13 mouse cellular contexts compared by ENCODE assay signal in the genomic region with DNA sequence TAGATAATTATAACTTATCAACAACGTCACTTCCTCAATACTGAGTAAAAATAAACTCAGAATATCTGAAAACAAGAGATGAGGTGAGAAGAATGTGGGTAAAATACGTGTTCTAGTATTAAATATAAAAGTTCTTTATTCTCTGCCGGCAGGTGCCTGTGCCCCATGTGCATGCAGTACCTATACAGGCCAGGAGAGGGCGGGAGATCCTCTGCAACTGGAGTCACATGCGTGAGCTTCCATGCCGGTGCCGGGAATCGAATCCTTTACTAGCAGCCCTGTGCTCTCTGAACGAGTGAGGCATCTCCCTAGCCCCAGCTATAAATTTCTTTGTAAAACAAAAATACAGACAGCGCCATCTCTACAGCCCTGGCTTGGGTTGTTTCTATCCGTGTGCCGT. TPM values are rescaled to one million over a fixed set of nuclear protein-coding genes. Genes with fewer than 3 reads are reported as not detected.
DNase-seq lines count a peak whose midpoint lies in the region; ATAC-seq and TF ChIP-seq lines count a peak whose summit lies in the region.
"Had no signal": no experiment of that assay in that cellular context is flagged by ENCODE, and none has a peak within 500 bp of the region (broad histone marks: within the 10 kb centered on the region; RNA-seq: fewer than 3 reads in every experiment).

No protein-coding gene starts in this region.

- no peak overlapping the region for H3K9ac ChIP-seq in kidney, postnatal 0 days (ENCODE audit: low read depth, low read length)
- no peak overlapping the region for H3K9ac ChIP-seq in kidney, embryonic 15.5 days
- peak overlapping the region; percentile 82 for H3K9ac ChIP-seq in ES-E14 (ENCODE audit: insufficient read depth, low read depth, low read length, poor library complexity, severe bottlenecking)
- no peak overlapping the region for H3K9ac ChIP-seq in neural tube, embryonic 15.5 days (replicated peaks)
- H3K9ac ChIP-seq: embryonic facial prominence, embryonic 15.5 days; limb, embryonic 12.5 days; stomach, embryonic 15.5 days had no signal

- H3K36me3 ChIP-seq in kidney, postnatal 0 days (ENCODE audit: insufficient read depth, low read length), result no peaks in the 10 kb centered on the region
- H3K36me3 ChIP-seq in kidney, embryonic 15.5 days, result no peaks in the 10 kb centered on the region
- no peaks in the 10 kb centered on the region for H3K36me3 ChIP-seq in ES-E14 (ENCODE audit: control insufficient read depth, insufficient read depth, low read length, poor library complexity, severe bottlenecking)
- H3K36me3 ChIP-seq in neural tube, embryonic 15.5 days, result no peaks in the 10 kb centered on the region
- H3K36me3 ChIP-seq: embryonic facial prominence, embryonic 15.5 days; limb, embryonic 12.5 days; stomach, embryonic 15.5 days had no signal

- no peak for ATAC-seq in CD4-positive, CD25-positive, alpha-beta regulatory T cell, adult 4 months
- ATAC-seq in kidney, postnatal 0 days (replicated peaks; ENCODE audit: low FRiP score, low read depth), result no peak
- no peak for ATAC-seq in kidney, embryonic 15.5 days (replicated peaks; ENCODE audit: low FRiP score)
- no peak for ATAC-seq in activated CD4-positive, CD25-positive, alpha-beta regulatory T cell, adult 4 months
- no peak for ATAC-seq in neural tube, embryonic 15.5 days (ENCODE audit: low FRiP score)

- no peak overlapping the region for H3K27ac ChIP-seq in kidney, postnatal 0 days
- no peak overlapping the region for H3K27ac ChIP-seq in kidney, embryonic 15.5 days
- H3K27ac ChIP-seq in ES-E14 (ENCODE audit: insufficient read depth, low read depth, low read length, poor library complexity, severe bottlenecking), result peak overlapping the region; percentile 93
- no peak overlapping the region for H3K27ac ChIP-seq in neural tube, embryonic 15.5 days (replicated peaks)
- H3K27ac ChIP-seq: embryonic facial prominence, embryonic 15.5 days; limb, embryonic 12.5 days; stomach, embryonic 15.5 days had no signal

- no peak overlapping the region for H3K4me2 ChIP-seq in kidney, postnatal 0 days (ENCODE audit: low read length)
- H3K4me2 ChIP-seq in kidney, embryonic 15.5 days, result no peak overlapping the region
- no peak overlapping the region for H3K4me2 ChIP-seq in neural tube, embryonic 15.5 days
- H3K4me2 ChIP-seq: embryonic facial prominence, embryonic 15.5 days; limb, embryonic 12.5 days; stomach, embryonic 15.5 days had no signal

- peak; percentile 27 for DNase-seq in CD4-positive, CD25-positive, alpha-beta regulatory T cell, adult 2 months (ENCODE audit: low read depth, low spot score)
- DNase-seq in kidney, postnatal 0 days (ENCODE audit: low spot score), result no peak
- peak; percentile 86 for DNase-seq in ES-E14 (ENCODE audit: low read depth, low spot score)
- peak; percentile 27 for DNase-seq in lung, postnatal 10 days
- DNase-seq: adrenal gland, postnatal 25 days had no signal

- TF ChIP-seq CTCF in kidney, postnatal 0 days (IDR thresholded peaks at IDR 0.05; ENCODE audit: low read depth), result peak; percentile 58

- in situ Hi-C loops in ES-E14 (cut with MboI; ENCODE audit: low sequenced_read_pairs in 2 of 2, unreplicated experiment in 2 of 2), result no loop called here

- peaks cover 8% of the 10 kb centered on the region; the same call in 1 of the 2 replicates for H3K4me1 ChIP-seq in kidney, postnatal 0 days (replicated peaks; ENCODE audit: insufficient read depth, low read length)
- H3K4me1 ChIP-seq in kidney, embryonic 15.5 days, result peaks cover 26% of the 10 kb centered on the region
- H3K4me1 ChIP-seq in ES-E14 (ENCODE audit: control insufficient read depth in 2 of 2, insufficient read depth in 2 of 2, low read length in 2 of 2, poor library complexity in 1 of 2), result peaks cover 17 to 41% of the 10 kb centered on the region in 2 experiments
- peaks cover 20% of the 10 kb centered on the region for H3K4me1 ChIP-seq in neural tube, embryonic 15.5 days

- no peak overlapping the region for H3K4me3 ChIP-seq in kidney, postnatal 0 days (replicated peaks; ENCODE audit: low read depth, low read length)
- H3K4me3 ChIP-seq in kidney, embryonic 15.5 days (replicated peaks), result no peak overlapping the region
- peak overlapping the region; percentile 48 to 63 for H3K4me3 ChIP-seq in ES-E14 (ENCODE audit: insufficient read depth in 1 of 2, low read depth in 1 of 2, low read length in 2 of 2, poor library complexity in 1 of 2, severe bottlenecking in 1 of 2)
- no peak overlapping the region for H3K4me3 ChIP-seq in neural tube, embryonic 15.5 days (replicated peaks)
- H3K4me3 ChIP-seq: embryonic facial prominence, embryonic 15.5 days; limb, embryonic 12.5 days; stomach, embryonic 15.5 days had no signal

- peaks cover 23% of the 10 kb centered on the region for H3K27me3 ChIP-seq in kidney, postnatal 0 days (ENCODE audit: insufficient read depth, low read length)
- peaks cover 46% of the 10 kb centered on the region for H3K27me3 ChIP-seq in kidney, embryonic 15.5 days
- peaks cover 48% of the 10 kb centered on the region for H3K27me3 ChIP-seq in neural tube, embryonic 15.5 days (replicated peaks)

- 0 out of 2 replicates have a peak, but pooled peaks cover 4% of the 10 kb centered on the region for H3K9me3 ChIP-seq in kidney, postnatal 0 days (replicated peaks; ENCODE audit: low read length)
- 0 out of 2 replicates have a peak, but pooled peaks cover 14% of the 10 kb centered on the region for H3K9me3 ChIP-seq in kidney, embryonic 15.5 days (replicated peaks)
- H3K9me3 ChIP-seq in ES-E14 (ENCODE audit: control insufficient read depth, insufficient read depth, low read depth, low read length), result no peaks in the 10 kb centered on the region
- H3K9me3 ChIP-seq in neural tube, embryonic 15.5 days (replicated peaks), result peaks cover 5% of the 10 kb centered on the region; the same call in 1 of the 2 replicates
- H3K9me3 ChIP-seq: stomach, embryonic 15.5 days had no signal

- WGBS in kidney, postnatal 0 days, result 42% methylated on average over 12 of the region's 12 CpGs
- 38% methylated on average over 12 of the region's 12 CpGs for WGBS in kidney, embryonic 15.5 days
- WGBS in neural tube, embryonic 15.5 days, result 37% methylated on average over 12 of the region's 12 CpGs

TF ChIP-seq in ES-E14, 5 proteins besides CTCF, POLR2A, EP300 and RAD21:
- TF ChIP-seq HCFC1 (IDR thresholded peaks at IDR 0.05; ENCODE audit: borderline replicate concordance, insufficient read depth, low read length), result peak; percentile 54; the same call in 1 of the 2 replicates
- no peak for TF ChIP-seq CHD2 (IDR thresholded peaks at IDR 0.05; ENCODE audit: low read depth, low read length)
- no peak for TF ChIP-seq MAFK (IDR thresholded peaks at IDR 0.05; ENCODE audit: insufficient read depth, low read depth, low read length)
- TF ChIP-seq ZC3H11A (IDR thresholded peaks at IDR 0.05; ENCODE audit: borderline replicate concordance, low read depth, low read length), result no peak
- TF ChIP-seq ZNF384 (IDR thresholded peaks at IDR 0.05; ENCODE audit: low read depth, low read length), result no peak

RNA-seq across cellular contexts. Expression of gene Sgsm1, which starts 21.7 kb away (rescaled TPM):
- not detected for polyA plus RNA-seq in CD4-positive, CD25-positive, alpha-beta regulatory T cell, adult 4 months (2017; shearing (Covaris generic))
- 3.4 and 3.7 TPM in 2 replicates for polyA plus RNA-seq in kidney, postnatal 0 days (2015; fragmentation: Nextera tagmentation; extraction: Ambion mirVana)
- polyA plus RNA-seq in kidney, embryonic 15.5 days (2015; fragmentation: Nextera tagmentation; extraction: Ambion mirVana), result 6.3 and 6.4 TPM in 2 replicates
- 7.1 and 11.6 TPM in 2 replicates for total RNA-seq in ES-E14 (2012; rRNA removed)
- not detected for polyA plus RNA-seq in activated CD4-positive, CD25-positive, alpha-beta regulatory T cell, adult 4 months (2017; shearing (Covaris generic))
- polyA plus RNA-seq in neural tube, embryonic 15.5 days (2015; fragmentation: Nextera tagmentation; extraction: Ambion mirVana), result 16.8 and 20.0 TPM in 2 replicates

RNA-seq across cellular contexts. Expression of gene Aym1, which starts 24.9 kb away (rescaled TPM):
- not detected for polyA plus RNA-seq in CD4-positive, CD25-positive, alpha-beta regulatory T cell, adult 4 months (2017; shearing (Covaris generic))
- not detected in 2 replicates for polyA plus RNA-seq in kidney, postnatal 0 days (2015; fragmentation: Nextera tagmentation; extraction: Ambion mirVana)
- polyA plus RNA-seq in kidney, embryonic 15.5 days (2015; fragmentation: Nextera tagmentation; extraction: Ambion mirVana), result not detected in 2 replicates
- total RNA-seq in ES-E14 (2012; rRNA removed), result 1.3 TPM in 1 of 2 replicates, not detected in the other
- not detected for polyA plus RNA-seq in activated CD4-positive, CD25-positive, alpha-beta regulatory T cell, adult 4 months (2017; shearing (Covaris generic))
- not detected in 2 replicates for polyA plus RNA-seq in neural tube, embryonic 15.5 days (2015; fragmentation: Nextera tagmentation; extraction: Ambion mirVana)
- total RNA-seq: adrenal gland, postnatal 25 days had no signal
- polyA plus RNA-seq: embryonic facial prominence, embryonic 15.5 days; heart, embryonic 16.5 days; limb, embryonic 12.5 days; stomach, embryonic 15.5 days had no signal

Comparison
In these comparisons a context has a peak if more than half of its experiments do, and no peak if none do; other contexts are left out.
1. H3K4me3 ChIP-seq: peak in ES-E14 (2 of 2); none in kidney, postnatal 0 days (single experiment), kidney, embryonic 15.5 days (single experiment) and neural tube, embryonic 15.5 days (single experiment).